Mouse (Mus musculus) brown adipose tissue, adult 24 weeks (tissue): ENCODE data around the gene F5. TPM values are rescaled to one million over a fixed set of nuclear protein-coding genes. Genes with fewer than 3 reads are reported as not detected.

Experiments used
- H3K27ac ChIP-seq: fragments of 200-500 bp; replicated peaks from 2 replicates; pipeline ENCODE4 v1.5.1; 2012; ENCODE audit warnings: low read depth, mild to moderate bottlenecking, low read length
- H3K4me1 ChIP-seq: fragments of 200-500 bp; 2 replicates; pipeline ENCODE4 v1.6.1; 2012; ENCODE audit warnings: low read length, mixed read lengths; ENCODE audit not compliant: control insufficient read depth, insufficient read depth, insufficient read length
- H3K4me3 ChIP-seq: fragments of 200-500 bp; 2 replicates; pipeline ENCODE4 v1.5.1; 2012; ENCODE audit warnings: low read depth, mild to moderate bottlenecking, low read length, moderate library complexity; ENCODE audit not compliant: insufficient read depth
- polyA plus RNA-seq: library from polyadenylated mRNA; stranded (reverse); fragments of >200 nt; gene quantifications from 2 replicates; pipeline ENCODE4 v1.2.4, GENCODE M21; 2012; ENCODE audit not compliant: missing spikeins, insufficient read depth, insufficient read length

F5 gene
- 0.25 and 0.40 TPM in 2 replicates for polyA plus RNA-seq

DNA sequence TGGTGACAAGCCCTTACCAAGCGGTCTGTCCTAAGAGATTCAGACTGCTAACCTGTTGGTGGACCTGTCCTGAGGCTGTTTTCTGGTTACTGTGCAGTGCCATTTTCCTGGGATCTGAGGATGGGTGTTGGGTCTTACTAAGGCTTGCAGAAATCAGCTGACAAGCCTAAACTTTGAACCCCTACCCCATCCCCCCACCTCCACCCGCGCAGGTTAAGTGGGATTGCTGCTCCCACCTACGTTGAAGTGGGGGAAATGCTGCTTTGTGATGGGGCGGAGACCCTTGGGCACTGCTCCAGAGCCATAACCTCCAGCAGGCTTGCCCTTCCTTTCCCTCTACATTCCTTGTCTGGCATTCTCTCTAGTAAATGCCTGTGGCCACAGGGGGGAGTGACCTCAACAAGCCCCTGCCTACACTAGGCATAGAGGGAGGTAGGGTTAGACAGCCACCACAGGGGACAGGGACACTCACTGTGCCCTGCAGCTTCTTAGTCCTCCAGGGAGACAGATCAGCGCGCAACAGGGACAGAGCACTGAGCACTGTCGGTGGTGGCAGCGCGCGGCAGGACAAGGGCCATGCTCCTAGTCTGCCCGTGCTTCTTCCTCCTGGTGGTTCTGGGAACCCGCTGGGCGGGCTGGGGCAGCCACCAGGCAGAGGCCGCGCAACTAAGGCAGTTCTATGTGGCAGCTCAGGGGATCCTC lies at the start of gene F5:
Gene F5, plus strand, starts transcription at position 452 of the 702 bp plus-strand sequence.
- no peaks in the 10 kb centered on the region for H3K4me1 ChIP-seq
- no peak within 1 kb of the TSS for H3K4me3 ChIP-seq
- H3K27ac ChIP-seq = no peak within 1 kb of the TSS

DNA sequence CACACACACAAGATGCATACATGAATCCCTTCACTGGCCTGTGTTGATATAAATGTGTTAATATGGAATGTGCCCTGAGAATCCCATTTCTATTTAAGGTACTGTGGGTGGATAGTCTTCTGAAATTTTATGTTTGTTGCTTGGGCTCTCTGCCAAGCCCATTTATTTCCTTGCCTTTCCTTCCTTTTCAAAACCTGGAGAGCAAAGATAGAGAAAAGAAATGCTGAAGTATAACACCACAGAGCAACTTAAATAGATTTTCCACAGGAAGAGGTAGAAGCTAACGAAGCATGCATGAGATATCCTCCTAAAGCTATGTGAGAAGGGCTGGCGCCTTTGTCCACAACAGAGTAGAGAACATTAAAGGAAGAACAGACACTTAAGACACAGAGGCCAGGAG lies 41.9 kb upstream of the F5 start:
- Histone ChIP-seq H3K4me3 (no peak overlapping the region), H3K4me1 (no peaks in the 10 kb centered on the region), H3K27ac (no peak overlapping the region)

- Histone ChIP-seq H3K27ac (no peak overlapping the region), H3K4me3 (no peak overlapping the region), H3K4me1 (no peaks in the 10 kb centered on the region)
Observed at GRCm38 (mm10) chr1:164110591-164111329, 40.9 kb upstream of the F5 start.

DNA sequence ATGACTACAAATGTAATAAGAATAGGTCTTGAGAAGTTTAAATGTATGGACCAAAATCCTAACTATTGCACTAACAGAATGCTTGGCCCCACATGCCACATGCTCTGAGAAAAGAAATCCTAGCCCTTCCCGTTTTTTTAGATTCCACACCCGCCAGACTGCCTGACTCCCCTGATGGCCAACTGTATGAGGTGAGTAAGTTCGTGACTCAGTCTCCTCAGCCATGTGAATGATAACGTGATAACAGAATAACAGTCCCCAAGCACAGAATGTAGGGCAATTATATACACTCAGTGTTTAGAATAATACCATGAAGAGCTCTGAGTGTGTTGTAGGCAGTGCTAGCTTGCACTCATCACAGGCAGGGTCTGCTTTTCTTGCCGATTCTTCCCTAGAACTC lies 37.4 kb upstream of the F5 start:
- H3K27ac ChIP-seq = no peak overlapping the region
- H3K4me1 ChIP-seq = no peaks in the 10 kb centered on the region
- H3K4me3 ChIP-seq = no peak overlapping the region

DNA sequence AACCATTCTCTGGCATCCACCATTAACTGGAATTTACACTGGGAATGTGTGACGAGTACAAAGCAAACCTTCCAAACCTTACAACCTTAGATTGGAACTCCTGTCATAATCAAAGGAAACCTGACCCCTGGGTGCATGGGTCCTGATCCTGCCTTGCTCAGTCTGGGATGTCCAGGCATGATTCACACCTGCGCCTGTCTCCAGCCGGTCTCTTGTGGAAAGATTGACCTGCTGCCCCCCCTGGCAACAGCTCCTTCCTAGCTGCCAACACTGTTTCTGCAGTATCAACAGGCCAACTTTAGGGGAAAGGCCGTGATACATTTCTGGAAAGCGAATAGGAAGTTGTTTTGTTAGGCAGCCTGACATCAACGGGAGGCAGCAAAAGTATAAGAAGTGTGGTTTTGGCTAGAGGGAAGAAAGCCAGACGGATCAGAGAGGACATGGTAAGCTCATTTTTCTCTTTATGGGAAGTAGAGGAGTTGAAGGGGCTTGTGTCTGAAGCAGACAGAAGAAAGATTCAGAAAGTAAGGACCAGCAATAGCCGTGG lies 36.6 kb upstream of the F5 start, which contains the start of gene Selp:
Gene Selp, plus strand, starts transcription at position 318 of the 547 bp plus-strand sequence.
- Histone ChIP-seq H3K27ac (no peak within 1 kb of the TSS; the same call in 1 of the 2 replicates), H3K4me3 (no peak within 1 kb of the TSS)

GRCm38 (mm10) chr1:164115647-164116046 lies 36.0 kb upstream of the F5 start:
- H3K4me1 ChIP-seq = no peaks in the 10 kb centered on the region
- H3K4me3 ChIP-seq = no peak overlapping the region
- H3K27ac ChIP-seq = no peak overlapping the region; the same call in 1 of the 2 replicates

More for the DNA sequence above, 36.6 kb upstream of the F5 start, which contains the start of gene Selp:
- H3K4me1 ChIP-seq = no peaks in the 10 kb centered on the region

- Histone ChIP-seq H3K4me1 (no peaks in the 10 kb centered on the region), H3K27ac (no peak overlapping the region), H3K4me3 (no peak overlapping the region)
Observed at GRCm38 (mm10) chr1:164117869-164118268, 33.8 kb upstream of the F5 start.

DNA sequence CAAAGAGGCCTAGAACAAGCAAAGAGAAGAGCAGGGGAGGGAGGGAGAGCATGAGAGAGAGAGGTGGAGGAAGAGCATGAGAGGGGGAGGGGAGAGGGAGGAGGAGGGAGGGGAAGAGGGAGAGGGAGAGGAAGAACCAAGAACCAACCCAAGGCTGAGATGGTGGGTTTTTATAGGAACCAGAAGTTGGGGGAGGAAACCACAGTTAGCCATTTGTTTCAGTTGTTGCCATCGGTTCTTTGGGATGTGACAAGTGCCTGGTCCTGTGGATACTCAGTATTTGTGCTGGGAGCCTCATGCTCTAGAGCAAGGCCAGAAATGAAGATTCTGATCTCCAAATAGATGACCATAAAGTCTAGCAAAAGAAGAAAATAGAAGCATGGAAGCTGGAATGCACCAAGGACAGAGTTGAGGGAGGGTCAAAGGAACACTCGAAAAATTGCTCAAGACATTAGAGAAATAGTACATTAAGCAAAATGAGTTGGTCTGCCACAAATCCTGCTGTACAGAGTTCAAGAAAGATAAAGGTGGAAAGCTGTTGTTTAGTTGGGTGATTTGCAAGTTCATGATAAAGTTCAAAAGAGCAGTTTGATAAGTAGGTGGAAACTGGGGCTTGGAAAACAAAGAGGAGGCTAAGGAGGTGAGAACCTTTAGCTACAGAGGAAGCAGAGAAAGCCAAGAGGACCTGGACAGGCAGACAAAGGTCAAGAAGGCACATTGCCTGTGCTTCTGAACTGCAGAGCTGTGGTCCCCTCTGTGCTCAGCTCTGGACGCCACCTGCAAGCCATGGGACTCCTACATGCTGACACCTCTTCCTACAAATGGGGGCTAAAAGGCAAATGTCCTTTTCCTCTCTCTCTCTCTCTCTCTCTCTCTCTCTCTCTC lies 31.5 kb upstream of the F5 start:
- H3K27ac ChIP-seq = no peak overlapping the region
- no peak overlapping the region for H3K4me3 ChIP-seq
- H3K4me1 ChIP-seq = no peaks in the 10 kb centered on the region

- no peak overlapping the region for H3K4me3 ChIP-seq
- no peaks in the 10 kb centered on the region for H3K4me1 ChIP-seq
- no peak overlapping the region for H3K27ac ChIP-seq
Observed at GRCm38 (mm10) chr1:164120777-164121158, 30.9 kb upstream of the F5 start.

DNA sequence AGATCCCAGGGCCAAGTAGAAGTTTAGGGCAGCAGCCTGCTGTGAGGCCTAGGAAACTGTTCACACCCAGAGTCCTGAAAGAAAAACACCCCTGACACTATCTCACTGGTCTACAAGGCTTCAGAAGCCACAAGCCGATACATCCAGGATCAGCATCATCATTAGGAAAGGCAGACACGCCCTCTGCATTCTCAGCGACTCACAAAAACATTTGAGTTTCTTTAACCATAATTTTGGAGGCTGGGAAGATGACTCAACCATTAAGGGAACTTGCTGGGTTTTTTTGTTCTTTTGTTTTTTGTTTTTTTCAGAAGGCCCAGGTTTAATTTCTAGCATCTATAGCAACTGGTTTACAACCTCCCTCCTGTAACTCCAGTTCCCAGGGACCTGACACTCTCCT lies 27.8 kb upstream of the F5 start:
- H3K27ac ChIP-seq = no peak overlapping the region
- no peaks in the 10 kb centered on the region for H3K4me1 ChIP-seq
- H3K4me3 ChIP-seq = no peak overlapping the region

GRCm38 (mm10) chr1:164130013-164130412 lies 21.6 kb upstream of the F5 start:
- Histone ChIP-seq H3K27ac (no peak overlapping the region), H3K4me1 (no peaks in the 10 kb centered on the region), H3K4me3 (no peak overlapping the region)

GRCm38 (mm10) chr1:164132609-164133008 lies 19.0 kb upstream of the F5 start:
- H3K4me3 ChIP-seq = no peak overlapping the region

DNA sequence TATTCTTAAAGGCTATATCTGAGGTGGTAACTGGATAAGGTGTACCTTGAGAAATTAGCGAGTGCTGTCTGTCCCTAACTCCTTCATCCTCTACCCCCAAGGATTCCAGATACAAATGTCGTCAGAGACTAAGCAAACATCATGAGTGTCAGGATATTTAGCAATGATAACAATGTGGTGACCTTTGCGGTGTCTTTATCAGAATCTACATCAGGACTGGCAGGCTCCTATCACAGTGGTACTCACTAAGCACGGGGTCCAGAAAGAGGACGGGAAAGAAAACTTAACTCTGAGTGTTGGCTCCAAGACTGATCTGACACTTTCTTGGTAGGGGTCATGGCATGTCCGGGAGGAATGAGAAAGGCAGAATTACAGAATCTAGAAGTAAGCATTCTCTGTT lies 17.5 kb upstream of the F5 start:
- Histone ChIP-seq H3K4me3 (no peak overlapping the region), H3K4me1 (no peaks in the 10 kb centered on the region), H3K27ac (no peak overlapping the region)

More at GRCm38 (mm10) chr1:164132609-164133008, 19.0 kb upstream of the F5 start:
- H3K27ac ChIP-seq = no peak overlapping the region
- no peaks in the 10 kb centered on the region for H3K4me1 ChIP-seq

- no peak overlapping the region for H3K4me3 ChIP-seq
- H3K4me1 ChIP-seq = no peaks in the 10 kb centered on the region
- no peak overlapping the region for H3K27ac ChIP-seq
Observed at GRCm38 (mm10) chr1:164135360-164135759, 16.3 kb upstream of the F5 start.

DNA sequence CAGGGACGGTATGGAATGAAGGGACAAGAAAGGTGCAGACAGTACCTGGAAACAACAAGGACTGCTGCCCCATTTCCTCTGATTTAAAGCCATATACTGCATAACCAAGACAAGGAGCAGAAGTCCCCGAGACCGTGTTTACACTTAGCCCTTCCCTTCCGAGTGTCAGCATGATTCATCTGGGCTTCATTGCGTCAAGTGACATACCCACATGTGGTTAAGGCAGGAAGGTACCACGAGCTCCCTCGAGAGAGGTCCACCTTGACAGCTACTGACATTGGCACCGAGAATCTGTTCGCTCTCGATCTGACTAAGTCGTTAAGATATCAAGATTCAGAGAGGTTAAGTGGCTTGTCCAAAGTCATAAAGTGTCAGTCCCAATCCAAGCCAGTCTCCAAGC lies 15.7 kb upstream of the F5 start:
- H3K4me1 ChIP-seq = no peaks in the 10 kb centered on the region
- no peak overlapping the region for H3K27ac ChIP-seq
- H3K4me3 ChIP-seq = no peak overlapping the region
